Comparison of ENCODE assay signal across 12 mouse cellular contexts in genomic region chr16:50784651-50785228, GRCm38 (mm10).
DNase-seq lines count a peak whose midpoint lies in the region; ATAC-seq and TF ChIP-seq lines count a peak whose summit lies in the region.
"Had no signal": no experiment of that assay in that cellular context is flagged by ENCODE, and none has a peak within 500 bp of the region (broad histone marks: within the 10 kb centered on the region; RNA-seq: fewer than 3 reads in every experiment).

No protein-coding gene starts in this region.

- 55% methylated on average over 3 of the region's 3 CpGs for WGBS in heart, postnatal 0 days
- WGBS in neural tube, embryonic 13.5 days: 90% methylated on average over 3 of the region's 3 CpGs
- WGBS in forebrain, embryonic 15.5 days: 59% methylated on average over 3 of the region's 3 CpGs
- 82% methylated on average over 3 of the region's 3 CpGs for WGBS in midbrain, embryonic 15.5 days

- no peak overlapping the region for H3K4me3 ChIP-seq in heart, postnatal 0 days (ENCODE audit: low read depth, low read length)
- no peak overlapping the region for H3K4me3 ChIP-seq in neural tube, embryonic 13.5 days
- no peak overlapping the region for H3K4me3 ChIP-seq in forebrain, embryonic 15.5 days
- no peak overlapping the region for H3K4me3 ChIP-seq in midbrain, embryonic 15.5 days

- no peak for TF ChIP-seq EP300 in heart, postnatal 0 days (IDR thresholded peaks at IDR 0.05; ENCODE audit: low read depth)

- no peaks in the 10 kb centered on the region for H3K27me3 ChIP-seq in heart, postnatal 0 days (ENCODE audit: control insufficient read depth, insufficient read depth, low read length)
- H3K27me3 ChIP-seq in neural tube, embryonic 13.5 days: no peaks in the 10 kb centered on the region
- no peaks in the 10 kb centered on the region for H3K27me3 ChIP-seq in forebrain, embryonic 15.5 days
- no peaks in the 10 kb centered on the region for H3K27me3 ChIP-seq in midbrain, embryonic 15.5 days (replicated peaks)

- intact Hi-C loops in heart, postnatal 25 days (cut with DNase I): no loop called here

- DNase-seq in heart, postnatal 0 days (ENCODE audit: low spot score): no peak
- no peak for DNase-seq in heart, postnatal 25 days (ENCODE audit: low spot score)
- DNase-seq in neural tube, embryonic 10.5 days (ENCODE audit: extremely low spot score, low spot score): no peak
- DNase-seq in spleen, postnatal 10 days (ENCODE audit: low spot score in 2 of 2): no peak
- DNase-seq: cerebellum, adult 9-10 months; gastrocnemius, postnatal 36 days; right cerebral cortex, postnatal 25 days had no signal

- H3K4me2 ChIP-seq in heart, postnatal 0 days (ENCODE audit: low read depth, low read length): peak overlapping the region; percentile 39
- no peak overlapping the region for H3K4me2 ChIP-seq in neural tube, embryonic 13.5 days
- H3K4me2 ChIP-seq in forebrain, embryonic 15.5 days (replicated peaks): peak overlapping the region; percentile 32; the same call in 1 of the 2 replicates
- H3K4me2 ChIP-seq in midbrain, embryonic 15.5 days: no peak overlapping the region

- no peak for ATAC-seq in heart, postnatal 0 days (ENCODE audit: insufficient read depth, low read depth)
- 0 out of 2 replicates have a peak, but pooled peaks have one; percentile 15 for ATAC-seq in neural tube, embryonic 13.5 days (ENCODE audit: low read depth)
- ATAC-seq in forebrain, embryonic 15.5 days (replicated peaks): peak; percentile 68
- ATAC-seq in midbrain, embryonic 15.5 days (replicated peaks): peak; percentile 29; the same call in 1 of the 2 replicates
- ATAC-seq: CD4-positive, CD25-positive, alpha-beta regulatory T cell, adult 4 months had no signal

- no peak for TF ChIP-seq CTCF in heart, postnatal 0 days (IDR thresholded peaks at IDR 0.05; ENCODE audit: low read depth)

- no peak overlapping the region for H3K9ac ChIP-seq in heart, postnatal 0 days (replicated peaks; ENCODE audit: low read depth, low read length)
- no peak overlapping the region for H3K9ac ChIP-seq in neural tube, embryonic 13.5 days
- no peak overlapping the region for H3K9ac ChIP-seq in forebrain, embryonic 15.5 days (replicated peaks)
- no peak overlapping the region for H3K9ac ChIP-seq in midbrain, embryonic 15.5 days
- H3K9ac ChIP-seq: liver, embryonic 14.5 days had no signal

- H3K27ac ChIP-seq in heart, postnatal 0 days (ENCODE audit: low read depth): 0 out of 2 replicates have a peak overlapping the region, but pooled peaks have one; percentile 25
- H3K27ac ChIP-seq in neural tube, embryonic 13.5 days (replicated peaks): no peak overlapping the region
- H3K27ac ChIP-seq in forebrain, embryonic 15.5 days (replicated peaks): 0 out of 2 replicates have a peak overlapping the region, but pooled peaks have one; percentile 9
- H3K27ac ChIP-seq in midbrain, embryonic 15.5 days: no peak overlapping the region
- H3K27ac ChIP-seq: liver, embryonic 14.5 days had no signal

- H3K9me3 ChIP-seq in heart, postnatal 0 days (replicated peaks; ENCODE audit: control insufficient read depth, low read length): no peaks in the 10 kb centered on the region
- peaks cover 4% of the 10 kb centered on the region; the same call in 1 of the 2 replicates for H3K9me3 ChIP-seq in neural tube, embryonic 13.5 days
- H3K9me3 ChIP-seq in forebrain, embryonic 15.5 days: no peaks in the 10 kb centered on the region
- H3K9me3 ChIP-seq in midbrain, embryonic 15.5 days: no peaks in the 10 kb centered on the region

- no peaks in the 10 kb centered on the region for H3K36me3 ChIP-seq in heart, postnatal 0 days (replicated peaks; ENCODE audit: control insufficient read depth, insufficient read depth, low read length)
- H3K36me3 ChIP-seq in neural tube, embryonic 13.5 days: no peaks in the 10 kb centered on the region
- H3K36me3 ChIP-seq in forebrain, embryonic 15.5 days: no peaks in the 10 kb centered on the region
- H3K36me3 ChIP-seq in midbrain, embryonic 15.5 days (replicated peaks): no peaks in the 10 kb centered on the region

- peaks cover 14% of the 10 kb centered on the region; the same call in 1 of the 2 replicates for H3K4me1 ChIP-seq in heart, postnatal 0 days (ENCODE audit: control insufficient read depth, insufficient read depth)
- H3K4me1 ChIP-seq in neural tube, embryonic 13.5 days (replicated peaks): 0 out of 2 replicates have a peak, but pooled peaks cover 5% of the 10 kb centered on the region
- H3K4me1 ChIP-seq in forebrain, embryonic 15.5 days: peaks cover 18% of the 10 kb centered on the region
- H3K4me1 ChIP-seq in midbrain, embryonic 15.5 days: peaks cover 13% of the 10 kb centered on the region

Comparison
In these comparisons a context has a peak if more than half of its experiments do, and no peak if none do; other contexts are left out.
1. H3K27ac ChIP-seq: peak in heart, postnatal 0 days (single experiment) and forebrain, embryonic 15.5 days (single experiment); none in neural tube, embryonic 13.5 days (single experiment) and midbrain, embryonic 15.5 days (single experiment).
2. H3K4me2 ChIP-seq: peak in heart, postnatal 0 days (single experiment) and forebrain, embryonic 15.5 days (single experiment); none in neural tube, embryonic 13.5 days (single experiment) and midbrain, embryonic 15.5 days (single experiment).